ENCODE assay signal across 8 mouse cellular contexts in genomic region chr12:113152272-113152661, GRCm38 (mm10). TPM values are rescaled to one million over a fixed set of nuclear protein-coding genes. Genes with fewer than 3 reads are reported as not detected.
A peak's percentile ranks its signal among the peaks of the same experiment; 100 is the strongest.
DNase-seq lines count a peak whose midpoint lies in the region; ATAC-seq and TF ChIP-seq lines count a peak whose summit lies in the region.

No protein-coding gene starts in this region.

- no peak for TF ChIP-seq EP300 in lung, postnatal 0 days (IDR thresholded peaks at IDR 0.05)

- WGBS in spleen, adult 2 months, result under 1% methylated on average over 19 of the region's 19 CpGs
- WGBS in lung, postnatal 0 days, result 16% methylated on average over 19 of the region's 19 CpGs
- WGBS in thymus, adult 2 months, result under 1% methylated on average over 19 of the region's 19 CpGs

- peak overlapping the region; percentile 66 for H3K27ac ChIP-seq in spleen, adult 2 months (ENCODE audit: insufficient read depth, low read length)
- peak overlapping the region; percentile 90 for H3K27ac ChIP-seq in gastrocnemius, adult 2 months
- H3K27ac ChIP-seq in lung, postnatal 0 days (ENCODE audit: low read length), result peak overlapping the region; percentile 26; the same call in 1 of the 2 replicates
- H3K27ac ChIP-seq in thymus, adult 2 months (ENCODE audit: control insufficient read depth, insufficient read depth, low read length), result peak overlapping the region; percentile 6; the same call in 1 of the 2 replicates

- H3K4me2 ChIP-seq in lung, postnatal 0 days (replicated peaks; ENCODE audit: low read depth, low read length), result peak overlapping the region; percentile 79

- peak overlapping the region; percentile 60 for H3K4me3 ChIP-seq in spleen, adult 2 months (ENCODE audit: extremely low read depth, insufficient read depth, insufficient read length)
- peak overlapping the region; percentile 80 for H3K4me3 ChIP-seq in gastrocnemius, adult 2 months
- peak overlapping the region; percentile 50 for H3K4me3 ChIP-seq in lung, postnatal 0 days (ENCODE audit: low read depth, low read length)
- H3K4me3 ChIP-seq in thymus, adult 2 months (ENCODE audit: control insufficient read depth, insufficient read depth, low read length), result peak overlapping the region; percentile 95

- TF ChIP-seq CTCF in spleen, adult 2 months (IDR thresholded peaks at IDR 0.05; ENCODE audit: extremely low read depth, insufficient read depth, insufficient read length, insufficient replicate concordance), result no peak
- no peak for TF ChIP-seq CTCF in gastrocnemius, adult 2 months (IDR thresholded peaks at IDR 0.05)
- no peak for TF ChIP-seq CTCF in lung, postnatal 0 days (IDR thresholded peaks at IDR 0.05)
- no peak for TF ChIP-seq CTCF in thymus, adult 2 months (IDR thresholded peaks at IDR 0.05; ENCODE audit: borderline replicate concordance, control insufficient read depth, extremely low read depth, insufficient read depth, low read length, poor library complexity)

- H3K27me3 ChIP-seq in spleen, adult 2 months (ENCODE audit: control insufficient read depth, insufficient read depth, low read length), result no peaks in the 10 kb centered on the region
- no peaks in the 10 kb centered on the region for H3K27me3 ChIP-seq in lung, postnatal 0 days (replicated peaks; ENCODE audit: insufficient read depth, low read length)
- H3K27me3 ChIP-seq in thymus, adult 2 months (ENCODE audit: control insufficient read depth, insufficient read depth, low read length), result no peaks in the 10 kb centered on the region

- intact Hi-C loops in gastrocnemius, adult 2 months (cut with DNase I), result no loop called here

- peaks cover 42% of the 10 kb centered on the region; the same call in 1 of the 2 replicates for H3K4me1 ChIP-seq in spleen, adult 2 months (ENCODE audit: control insufficient read depth, insufficient read depth, insufficient read length)
- peaks cover 27% of the 10 kb centered on the region for H3K4me1 ChIP-seq in lung, postnatal 0 days (ENCODE audit: insufficient read depth, low read depth, low read length)
- peaks cover 56% of the 10 kb centered on the region for H3K4me1 ChIP-seq in thymus, adult 2 months (replicated peaks; ENCODE audit: control insufficient read depth, insufficient read depth, low read length)

- TF ChIP-seq POLR2A in spleen, adult 2 months (IDR thresholded peaks at IDR 0.05; ENCODE audit: low read depth, low read length), result no peak
- TF ChIP-seq POLR2A in thymus, adult 2 months (IDR thresholded peaks at IDR 0.05; ENCODE audit: control insufficient read depth, extremely low read depth, insufficient read depth, low read length, poor library complexity), result no peak

- peaks cover 2% of the 10 kb centered on the region; the same call in 1 of the 2 replicates for H3K36me3 ChIP-seq in spleen, adult 2 months (ENCODE audit: control insufficient read depth, insufficient read depth, low read length)
- H3K36me3 ChIP-seq in lung, postnatal 0 days (ENCODE audit: insufficient read depth, low read length), result no peaks in the 10 kb centered on the region
- H3K36me3 ChIP-seq in thymus, adult 2 months (ENCODE audit: control insufficient read depth, insufficient read depth, low read length), result no peaks in the 10 kb centered on the region

- peak overlapping the region; percentile 40 for H3K9ac ChIP-seq in lung, postnatal 0 days (replicated peaks; ENCODE audit: low read depth)

- no peaks in the 10 kb centered on the region for H3K9me3 ChIP-seq in lung, postnatal 0 days (ENCODE audit: low read length)

- peak in 1 of 2 experiments; percentile 43 for DNase-seq in spleen, adult 2 months (ENCODE audit: low read depth in 1 of 2, low spot score in 2 of 2)
- no peak for DNase-seq in spleen, adult 12 weeks (ENCODE audit: low spot score)
- peak; percentile 74 for DNase-seq in gastrocnemius, adult 2 months
- peak; percentile 88 for DNase-seq in induced T-regulatory cell, adult 2 months (ENCODE audit: low read depth)
- DNase-seq in lung, postnatal 0 days (ENCODE audit: low spot score), result no peak
- peak; percentile 74 for DNase-seq in thymus, adult 2 months
- DNase-seq in ovary, postnatal 36 days (ENCODE audit: low spot score), result no peak

- ATAC-seq in lung, postnatal 0 days, result no peak
- ATAC-seq in erythroid progenitor cell, adult 5-6 weeks (replicated peaks; ENCODE audit: low FRiP score, poor library complexity, severe bottlenecking), result no peak

RNA-seq across cellular contexts. Expression of gene Tedc1, which starts 4.0 kb away (rescaled TPM):
- polyA plus RNA-seq in spleen, adult 2 months (2012; rRNA removed), result 16.8 and 23.2 TPM in 2 replicates
- total RNA-seq in gastrocnemius, adult 2 months (2021), result not detected
- 2.5 and 2.6 TPM in 2 replicates for polyA plus RNA-seq in lung, postnatal 0 days (2015; fragmentation: Nextera tagmentation; extraction: Ambion mirVana)
- polyA plus RNA-seq in thymus, adult 2 months (2012; rRNA removed), result 96.2 and 125 TPM in 2 replicates
- 11.3 and 18.7 TPM in 2 replicates for total RNA-seq in erythroid progenitor cell, adult 5-6 weeks (2015; ENCODE audit: low replicate concordance)
- total RNA-seq in erythroid progenitor cell, adult 5-6 weeks (2017; ENCODE audit: low replicate concordance), result 18.9 and 38.9 TPM in 2 replicates

RNA-seq across cellular contexts. Expression of gene Crip1, which starts 6.2 kb away (rescaled TPM):
- polyA plus RNA-seq in spleen, adult 2 months (2012; rRNA removed), result 414 and 544 TPM in 2 replicates
- total RNA-seq in gastrocnemius, adult 2 months (2021), result 100 to 1,000 TPM in 1 of 2 experiments, 10 to 100 TPM in 1; 71.2 to 113 TPM
- 1,321 and 1,744 TPM in 2 replicates for polyA plus RNA-seq in lung, postnatal 0 days (2015; fragmentation: Nextera tagmentation; extraction: Ambion mirVana)
- 904 and 1,218 TPM in 2 replicates for polyA plus RNA-seq in thymus, adult 2 months (2012; rRNA removed)
- total RNA-seq in erythroid progenitor cell, adult 5-6 weeks (2015; ENCODE audit: low replicate concordance), result 106 and 143 TPM in 2 replicates
- total RNA-seq in erythroid progenitor cell, adult 5-6 weeks (2017; ENCODE audit: low replicate concordance), result 93.8 and 176 TPM in 2 replicates

RNA-seq across cellular contexts. Expression of gene Crip2, which starts 12.2 kb away (rescaled TPM):
- 137 and 141 TPM in 2 replicates for polyA plus RNA-seq in spleen, adult 2 months (2012; rRNA removed)
- 10 to 100 TPM; 32.4 to 41.1 TPM for total RNA-seq in gastrocnemius, adult 2 months (2021)
- 1,357 and 1,498 TPM in 2 replicates for polyA plus RNA-seq in lung, postnatal 0 days (2015; fragmentation: Nextera tagmentation; extraction: Ambion mirVana)
- polyA plus RNA-seq in thymus, adult 2 months (2012; rRNA removed), result 95.9 and 282 TPM in 2 replicates
- total RNA-seq in erythroid progenitor cell, adult 5-6 weeks (2015; ENCODE audit: low replicate concordance), result 22.7 and 54.1 TPM in 2 replicates
- 16.0 and 29.5 TPM in 2 replicates for total RNA-seq in erythroid progenitor cell, adult 5-6 weeks (2017; ENCODE audit: low replicate concordance)

RNA-seq across cellular contexts. Expression of gene Tmem121, which starts 33.5 kb away (rescaled TPM):
- polyA plus RNA-seq in spleen, adult 2 months (2012; rRNA removed), result 1.7 and 2.1 TPM in 2 replicates
- not detected for total RNA-seq in gastrocnemius, adult 2 months (2021)
- polyA plus RNA-seq in lung, postnatal 0 days (2015; fragmentation: Nextera tagmentation; extraction: Ambion mirVana), result 1.2 TPM in 2 replicates
- polyA plus RNA-seq in thymus, adult 2 months (2012; rRNA removed), result 47.6 and 60.9 TPM in 2 replicates
- not detected in 2 replicates for total RNA-seq in erythroid progenitor cell, adult 5-6 weeks (2015; ENCODE audit: low replicate concordance)
- total RNA-seq in erythroid progenitor cell, adult 5-6 weeks (2017; ENCODE audit: low replicate concordance), result not detected in 2 replicates

RNA-seq across cellular contexts. Expression of gene Mta1, which starts 54.2 kb away (rescaled TPM):
- 55.6 and 77.7 TPM in 2 replicates for polyA plus RNA-seq in spleen, adult 2 months (2012; rRNA removed)
- 10 to 100 TPM; 36.2 to 41.5 TPM for total RNA-seq in gastrocnemius, adult 2 months (2021)
- 10.5 and 12.2 TPM in 2 replicates for polyA plus RNA-seq in lung, postnatal 0 days (2015; fragmentation: Nextera tagmentation; extraction: Ambion mirVana)
- 163 and 208 TPM in 2 replicates for polyA plus RNA-seq in thymus, adult 2 months (2012; rRNA removed)
- total RNA-seq in erythroid progenitor cell, adult 5-6 weeks (2015; ENCODE audit: low replicate concordance), result 27.2 and 40.4 TPM in 2 replicates
- total RNA-seq in erythroid progenitor cell, adult 5-6 weeks (2017; ENCODE audit: low replicate concordance), result 17.6 and 21.6 TPM in 2 replicates

Comparison
In these comparisons a context has a peak if more than half of its experiments do, and no peak if none do; other contexts are left out.
1. DNase-seq: peak in gastrocnemius, adult 2 months (single experiment), induced T-regulatory cell, adult 2 months (single experiment) and thymus, adult 2 months (single experiment); none in spleen, adult 12 weeks (single experiment), lung, postnatal 0 days (single experiment) and ovary, postnatal 36 days (single experiment).
2. H3K27ac ChIP-seq: peak in every context shown above with its lines; median percentile 90 in gastrocnemius, adult 2 months; 66 in spleen, adult 2 months; 26 in lung, postnatal 0 days; 6 in thymus, adult 2 months.
3. Peak in every context shown above with its lines, with median percentiles within 50 percentile points of each other: H3K4me3 ChIP-seq.